Mouse (Mus musculus) C2C12 (cell line): ENCODE measurements around the gene Cdc42ep5. TPM values are rescaled to one million over a fixed set of nuclear protein-coding genes. Genes with fewer than 3 reads are reported as not detected.

Experiments used
- H3K27me3 ChIP-seq: one replicate; pipeline ENCODE4 v1.6.1; 2011; ENCODE audit not compliant: control insufficient read depth, insufficient read depth, insufficient read length
- H3K36me3 ChIP-seq: one replicate; pipeline ENCODE4 v1.6.1; 2011; ENCODE audit not compliant: control insufficient read depth, insufficient read depth
- H3K4me3 ChIP-seq: one replicate; pipeline ENCODE4 v1.5.1; 2011; ENCODE audit warnings: mild to moderate bottlenecking, control low read depth; ENCODE audit not compliant: poor library complexity, insufficient read depth, severe bottlenecking
- H3K79me2 ChIP-seq: one replicate; pipeline ENCODE4 v1.6.1; 2011; ENCODE audit not compliant: control insufficient read depth, insufficient read depth
- H3K79me3 ChIP-seq: one replicate; pipeline ENCODE4 v1.6.1; 2011; ENCODE audit warnings: low read depth, control low read depth
- H3ac ChIP-seq: one replicate; pipeline ENCODE3; 2011; ENCODE audit warnings: low read depth; ENCODE audit not compliant: control insufficient read depth, insufficient read length
- CEBPB ChIP-seq: IDR thresholded peaks from one replicate; pipeline ENCODE4 v1.6.1; 2011; ENCODE audit warnings: low read depth, mild to moderate bottlenecking, control low read depth, moderate library complexity
- CTCF ChIP-seq: IDR thresholded peaks from one replicate; pipeline ENCODE4 v1.5.1; 2011; ENCODE audit not compliant: control insufficient read depth, insufficient read depth, insufficient read length
- FOSL1 ChIP-seq: IDR thresholded peaks from one replicate; pipeline ENCODE4 v1.8.0; 2011; ENCODE audit warnings: mild to moderate bottlenecking, low read length; ENCODE audit not compliant: poor library complexity, insufficient read depth, severe bottlenecking
- MAX ChIP-seq: IDR thresholded peaks from one replicate; pipeline ENCODE4 v1.6.1; 2011; ENCODE audit warnings: mild to moderate bottlenecking, control low read depth
- MYOD1 ChIP-seq: IDR thresholded peaks from one replicate; pipeline ENCODE4 v1.6.1; 2011; ENCODE audit warnings: low read depth; ENCODE audit not compliant: control insufficient read depth, insufficient read length
- MYOG ChIP-seq: IDR thresholded peaks from one replicate; pipeline ENCODE4 v1.6.1; 2011; ENCODE audit not compliant: control insufficient read depth, insufficient read length; ENCODE audit errors: extremely low read depth
- USF1 ChIP-seq: IDR thresholded peaks from one replicate; pipeline ENCODE4 v1.6.1; 2011; ENCODE audit warnings: low read depth, mild to moderate bottlenecking, control low read depth, moderate library complexity
- polyA plus RNA-seq: library from polyadenylated mRNA; unstranded; fragments of >200 nt; fragmentation: generic; extraction: Trizol; gene quantifications from one replicate; pipeline ENCODE4 v1.2.1, GENCODE M21; 2012; ENCODE audit warnings: missing spikeins

Gene Cdc42ep5
- polyA plus RNA-seq, 1 experiment = 26.1 TPM

GRCm38 (mm10) chr7:4103411-4103810 lies 61.2 kb downstream of the Cdc42ep5 start:
- no peaks in the 10 kb centered on the region for H3K79me2 ChIP-seq

More at GRCm38 (mm10) chr7:4103411-4103810, 61.2 kb downstream of the Cdc42ep5 start:
- Histone ChIP-seq H3ac (no peak overlapping the region), H3K36me3 (no peaks in the 10 kb centered on the region), H3K79me3 (no peaks in the 10 kb centered on the region), H3K4me3 (no peak overlapping the region), H3K27me3 (no peaks in the 10 kb centered on the region)
- TF ChIP-seq FOSL1 (no peak), MYOG (no peak), CEBPB (no peak), CTCF (peak; percentile 34), MYOD1 (no peak), USF1 (no peak), MAX (no peak)

Other genes starting within 250 kb of the Cdc42ep5 start
- not detected for gene Lilra6, start 249.4 kb downstream of the Cdc42ep5 start, polyA plus RNA-seq
- not detected for gene Lair1, start 101.7 kb downstream of the Cdc42ep5 start, polyA plus RNA-seq
- gene Ttyh1, start 45.5 kb downstream of the Cdc42ep5 start, polyA plus RNA-seq = 0.05 TPM
- gene Leng8, start 27.8 kb downstream of the Cdc42ep5 start, polyA plus RNA-seq = 17.9 TPM
- 2.4 TPM for gene Leng9, start 14.5 kb downstream of the Cdc42ep5 start, polyA plus RNA-seq
- not detected for gene Lilra5, start 72.9 kb upstream of the Cdc42ep5 start, polyA plus RNA-seq
- gene Ncr1, start 172.9 kb upstream of the Cdc42ep5 start, polyA plus RNA-seq = not detected
- not detected for gene Gp6, start 232.9 kb upstream of the Cdc42ep5 start, polyA plus RNA-seq